Mouse (Mus musculus): ENCODE results near the gene Arhgap4.

Arhgap4 gene

DNA sequence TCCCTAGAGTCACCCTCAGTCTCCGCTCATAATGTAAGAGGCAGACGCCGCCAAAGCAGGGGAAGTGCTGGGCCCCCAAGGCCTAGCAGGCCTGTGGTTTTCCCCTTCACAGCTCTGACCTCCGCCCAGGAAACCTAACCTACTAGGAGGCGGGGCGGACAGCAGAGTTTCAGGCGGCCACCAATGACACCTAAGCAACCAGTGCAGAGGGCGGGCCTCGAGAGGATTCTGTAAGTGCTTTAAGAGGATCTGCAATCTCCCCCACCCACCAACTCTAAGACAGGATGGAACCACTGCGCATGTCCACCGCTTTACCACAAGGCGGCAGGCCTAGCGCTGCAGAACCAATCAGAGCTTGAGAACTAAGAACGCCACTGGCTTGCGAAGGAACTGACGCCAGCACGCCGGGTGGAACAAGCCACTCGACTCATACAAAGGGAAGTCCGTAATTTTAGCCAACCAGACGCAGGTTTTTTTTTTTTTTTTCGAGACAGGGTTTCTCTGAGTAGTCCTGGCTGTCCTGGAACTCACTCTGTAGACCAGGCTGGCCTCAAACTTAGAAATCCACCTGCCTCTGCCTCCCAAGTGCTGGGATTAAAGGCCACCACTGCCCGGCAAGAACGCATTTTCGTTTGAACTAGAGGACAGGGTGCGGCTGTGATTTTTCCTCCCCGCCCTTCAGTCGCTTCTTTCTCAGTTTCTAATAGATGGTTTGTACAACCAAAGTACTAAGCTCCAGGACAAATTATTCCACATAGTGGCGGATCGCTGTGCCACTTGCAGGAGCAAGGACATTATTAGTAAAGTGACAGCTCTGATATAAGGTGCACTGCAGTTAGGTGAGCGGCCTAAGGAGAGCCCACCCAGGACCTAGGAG lies 6.6 kb downstream of the Arhgap4 start:
- DNase-seq (ENCODE audit: low read depth): peak; percentile 95

- DNase-seq (ENCODE audit: low read depth): no peak
Measured at GRCm38 (mm10) chrX:73911588-73911987, 10.1 kb downstream of the Arhgap4 start.

DNA sequence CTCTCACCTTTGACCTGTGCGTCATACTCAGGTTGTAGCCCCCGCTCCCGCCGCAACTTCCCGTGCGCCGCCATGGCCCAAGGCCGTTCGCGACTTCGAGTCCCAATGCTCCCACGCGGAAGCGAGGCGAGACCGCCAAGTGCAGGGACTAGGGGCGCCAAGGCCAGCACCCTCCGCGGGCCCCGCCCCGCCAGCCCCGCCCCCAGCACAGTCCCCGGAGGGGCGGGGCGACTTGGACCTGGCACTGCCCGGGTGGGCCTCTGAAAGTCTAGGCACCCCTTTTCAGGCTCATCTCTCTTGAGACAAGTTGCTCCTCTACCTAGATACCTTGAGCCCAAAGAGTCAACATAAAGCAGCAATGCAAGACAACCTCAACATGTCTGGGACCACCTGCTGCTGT lies 10.5 kb downstream of the Arhgap4 start:
- DNase-seq (ENCODE audit: low read depth): no peak

- DNase-seq (ENCODE audit: low read depth): no peak
Measured at GRCm38 (mm10) chrX:73910451-73910850, 11.2 kb downstream of the Arhgap4 start.

DNA sequence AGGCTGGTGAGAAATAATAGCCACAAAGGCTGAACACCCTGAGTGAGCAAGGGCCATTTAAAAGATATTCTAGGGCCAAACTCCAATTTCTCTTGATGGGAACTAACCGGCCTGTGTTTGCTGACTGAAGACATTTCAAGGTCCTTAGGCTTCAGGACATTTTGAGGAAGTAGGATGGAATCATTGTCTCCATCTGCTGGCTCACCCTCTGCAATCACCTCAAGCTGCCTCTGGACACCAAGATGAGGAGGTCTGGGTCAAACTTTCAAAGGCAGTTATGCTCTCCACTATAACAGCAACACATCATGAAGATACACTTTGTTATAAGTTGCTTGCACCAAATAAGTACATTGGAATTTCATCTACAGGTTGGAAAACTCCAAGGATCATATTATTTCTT lies 11.6 kb downstream of the Arhgap4 start:
- DNase-seq (ENCODE audit: low read depth): no peak

GRCm38 (mm10) chrX:73897959-73898358 lies 23.7 kb downstream of the Arhgap4 start:
- DNase-seq (ENCODE audit: low read depth): no peak

- peak; percentile 67 for DNase-seq (ENCODE audit: low read depth)
Measured at GRCm38 (mm10) chrX:73895719-73896118, 26.0 kb downstream of the Arhgap4 start, which contains the start of gene L1cam. Gene L1cam (minus strand): TSS chrX:73896105.

DNA sequence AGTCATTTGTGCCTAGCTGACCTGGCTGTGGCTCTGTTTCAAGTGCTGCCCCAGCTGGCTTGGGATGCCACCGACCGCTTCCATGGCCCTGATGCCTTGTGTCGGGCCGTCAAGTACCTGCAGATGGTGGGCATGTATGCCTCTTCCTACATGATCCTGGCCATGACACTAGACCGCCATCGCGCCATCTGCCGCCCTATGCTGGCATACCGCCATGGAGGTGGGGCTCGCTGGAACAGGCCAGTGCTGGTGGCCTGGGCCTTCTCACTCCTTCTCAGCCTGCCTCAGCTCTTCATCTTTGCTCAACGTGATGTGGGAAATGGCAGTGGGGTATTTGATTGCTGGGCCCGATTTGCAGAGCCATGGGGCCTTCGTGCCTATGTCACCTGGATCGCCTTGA lies 28.8 kb downstream of the Arhgap4 start:
- no peak for DNase-seq (ENCODE audit: low read depth)

DNA sequence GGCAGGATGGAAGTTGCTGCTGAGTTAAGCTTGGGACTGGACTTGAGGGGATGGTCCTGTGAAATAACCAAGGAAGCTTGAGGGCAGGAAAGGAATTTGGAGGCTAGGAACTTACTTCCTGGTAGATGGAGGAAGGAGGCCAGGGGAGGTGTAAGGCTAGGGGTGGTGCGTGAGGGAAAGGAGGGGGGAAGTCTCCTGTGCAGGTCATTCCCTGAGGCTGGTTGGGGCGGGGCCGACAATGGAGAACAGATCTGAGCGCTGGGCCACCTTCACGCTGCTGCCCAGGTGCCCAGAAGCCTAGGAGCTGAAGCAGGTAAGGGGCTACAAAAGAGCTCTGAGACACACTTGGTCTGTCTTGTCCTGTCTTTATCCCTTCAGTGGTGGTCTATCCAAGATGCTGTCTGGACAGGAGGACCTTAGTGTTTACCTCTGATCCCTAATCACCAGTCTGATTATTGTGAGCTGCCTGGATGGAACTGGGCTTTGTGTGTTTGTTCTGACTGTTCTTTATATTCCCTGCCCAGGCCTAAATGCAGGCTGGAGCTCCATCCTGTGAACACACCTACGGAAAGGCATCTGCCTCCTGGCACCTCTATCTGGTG lies 30.0 kb downstream of the Arhgap4 start, which contains the start of gene Avpr2:
Avpr2 (plus strand) TSS at position 552 of the 602 bp plus-strand sequence.
- DNase-seq (ENCODE audit: low read depth): no peak

GRCm38 (mm10) chrX:73881463-73881862 lies 40.2 kb downstream of the Arhgap4 start:
- peak; percentile 35 for DNase-seq (ENCODE audit: low read depth)

DNA sequence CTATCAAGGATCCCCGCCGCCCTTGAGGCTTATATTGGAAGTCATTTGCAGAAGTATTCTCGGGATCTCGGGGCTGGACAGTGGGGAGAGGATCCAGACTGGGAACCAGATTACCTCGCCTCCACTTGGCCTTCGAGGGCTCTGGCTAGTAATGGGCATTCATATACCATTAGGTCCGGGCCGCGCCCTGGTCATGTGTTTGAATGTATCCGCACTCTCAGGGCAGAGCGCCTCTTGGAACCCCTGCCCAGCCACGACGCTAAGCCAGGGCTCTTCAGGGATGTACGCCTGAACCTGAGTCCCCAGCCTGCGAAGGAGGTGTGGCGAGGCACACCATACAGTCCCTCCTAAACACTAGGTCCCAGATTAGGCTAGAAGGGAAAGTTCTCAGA lies 40.6 kb downstream of the Arhgap4 start:
- DNase-seq (ENCODE audit: low read depth): no peak

- DNase-seq (ENCODE audit: low read depth): no peak
Measured at GRCm38 (mm10) chrX:73880194-73881035, 41.3 kb downstream of the Arhgap4 start.

GRCm38 (mm10) chrX:73877014-73877413 lies 44.7 kb downstream of the Arhgap4 start:
- no peak for DNase-seq (ENCODE audit: low read depth)

- DNase-seq (ENCODE audit: low read depth): peak; percentile 26
Measured at GRCm38 (mm10) chrX:73875881-73876280, 45.8 kb downstream of the Arhgap4 start.

- DNase-seq (ENCODE audit: low read depth): no peak
Measured at GRCm38 (mm10) chrX:73871956-73872355, 49.7 kb downstream of the Arhgap4 start.

DNA sequence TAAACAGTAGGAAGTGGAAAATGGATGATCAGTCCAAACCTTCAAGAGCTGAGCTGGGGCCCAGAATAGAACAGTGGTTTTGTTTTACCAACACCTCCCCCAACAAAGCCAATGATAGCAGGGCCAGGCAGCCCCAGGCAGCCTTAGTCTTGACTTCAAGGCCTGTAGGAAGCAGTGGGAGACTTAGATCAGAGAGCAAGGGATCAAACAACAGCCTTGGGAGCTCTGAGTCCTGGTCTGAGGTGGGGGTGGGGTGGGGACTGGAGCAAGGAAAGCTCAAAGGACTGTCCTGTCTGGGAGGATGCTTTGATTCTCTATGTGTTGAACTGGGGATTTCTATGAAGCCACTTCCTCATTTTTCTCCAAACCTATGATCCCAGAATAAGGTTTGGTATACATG lies 50.2 kb downstream of the Arhgap4 start:
- no peak for DNase-seq (ENCODE audit: low read depth)

DNA sequence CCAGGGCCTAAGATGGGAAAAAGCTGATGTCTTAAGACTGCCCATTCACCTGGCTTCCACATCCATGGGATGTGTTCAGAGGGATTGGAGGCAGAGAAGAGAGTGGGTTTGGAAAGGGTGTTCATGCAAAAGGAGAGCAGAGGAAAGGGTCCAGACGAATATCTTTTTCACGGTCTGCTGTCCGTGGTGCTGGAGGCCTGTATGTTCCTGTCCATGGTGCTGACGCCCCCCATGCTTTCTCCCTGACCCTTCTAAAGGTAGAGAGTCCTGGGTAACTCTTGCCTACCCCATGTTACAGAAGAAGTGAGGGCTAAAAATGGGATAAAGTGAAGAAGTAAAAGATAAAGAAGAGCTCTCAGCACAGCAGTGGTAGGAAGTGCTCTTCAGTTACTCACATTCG lies 52.3 kb downstream of the Arhgap4 start:
- DNase-seq (ENCODE audit: low read depth): peak; percentile 62

DNA sequence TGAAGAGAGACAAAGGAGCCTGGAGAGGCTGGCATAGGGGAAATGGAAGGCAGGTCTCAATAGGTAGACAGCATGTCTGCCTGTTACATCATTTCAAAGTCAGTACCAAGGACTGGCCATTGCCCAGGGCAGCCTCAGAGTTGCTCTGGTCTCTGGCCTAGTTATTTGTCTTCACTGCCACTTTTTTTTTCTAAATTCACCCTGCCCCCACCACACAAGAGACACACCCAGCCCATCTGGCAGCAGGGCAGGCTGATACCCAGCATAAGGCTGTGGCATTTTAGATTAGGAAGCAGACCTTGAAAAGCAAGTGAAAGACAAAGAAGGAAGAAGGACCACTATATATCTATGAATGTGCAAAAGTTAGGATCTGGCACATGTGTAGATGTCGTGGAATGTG lies 53.8 kb downstream of the Arhgap4 start:
- DNase-seq (ENCODE audit: low read depth): no peak

DNA sequence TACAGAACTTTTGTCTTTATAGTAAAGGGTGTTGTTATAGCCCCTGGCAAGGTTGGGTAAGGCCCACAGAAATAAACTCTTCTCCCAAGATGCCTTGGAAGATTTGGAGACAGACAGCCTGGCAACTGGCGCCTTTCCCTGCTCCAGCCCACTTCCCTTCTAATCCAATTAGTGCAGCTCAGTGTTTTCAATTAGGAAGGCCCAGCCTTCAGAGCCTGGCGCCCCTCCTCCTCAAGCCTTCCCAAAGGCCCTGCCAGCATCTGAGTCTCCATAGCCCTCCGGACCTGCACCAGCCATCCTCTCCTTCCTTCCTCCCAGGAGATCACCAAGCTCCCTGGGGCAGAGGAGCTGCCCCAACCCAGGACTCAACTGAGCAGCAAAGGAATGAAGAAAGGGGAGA lies 54.4 kb downstream of the Arhgap4 start:
- no peak for DNase-seq (ENCODE audit: low read depth)

- no peak for DNase-seq (ENCODE audit: low read depth)
Measured at GRCm38 (mm10) chrX:73864692-73865091, 57.0 kb downstream of the Arhgap4 start.

DNA sequence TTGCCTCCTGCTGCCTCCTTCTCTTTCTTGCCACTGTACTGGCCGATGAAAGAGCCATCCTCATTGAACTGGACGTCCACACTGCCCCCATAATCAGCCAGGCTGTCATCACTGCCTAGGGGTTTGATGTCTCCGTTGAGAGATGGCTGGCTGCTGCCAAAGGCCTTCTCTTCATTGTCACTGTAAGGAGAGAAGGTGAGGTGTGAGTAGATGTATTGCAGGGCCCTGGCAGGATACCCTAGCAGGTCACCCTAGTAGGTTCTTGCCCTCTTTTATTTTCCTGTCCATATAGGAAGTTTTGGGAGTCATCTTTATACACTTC lies 66.6 kb downstream of the Arhgap4 start:
- no peak for DNase-seq (ENCODE audit: low read depth)

- no peak for DNase-seq (ENCODE audit: low read depth)
Measured at GRCm38 (mm10) chrX:73854326-73855086, 67.2 kb downstream of the Arhgap4 start.

All from NIH3T3 (cell line).